Mouse (Mus musculus): ENCODE measurements around the gene Serpina1f.

DNA sequence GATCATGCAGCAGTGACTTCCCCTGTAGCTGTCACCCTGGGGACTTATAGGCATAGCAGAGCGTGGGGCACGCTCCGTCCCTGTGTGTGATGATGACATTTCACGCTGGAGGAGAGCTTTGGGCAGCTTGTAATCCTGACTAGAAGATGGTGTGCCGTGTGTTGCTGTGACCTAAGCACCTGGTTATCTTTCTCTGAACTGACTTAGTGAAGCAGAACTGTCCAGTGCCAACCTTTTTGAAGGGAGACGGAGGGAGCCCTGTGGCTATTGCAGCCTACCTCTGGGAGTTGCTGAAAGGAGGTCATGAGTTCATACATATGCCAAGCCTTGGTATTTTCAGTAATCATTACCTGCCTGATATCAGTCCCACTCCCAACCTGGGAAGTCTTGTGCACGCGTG is at the start of gene Serpina1f:
- TF ChIP-seq CTCF (IDR thresholded peaks at IDR 0.05) (no peak), POLR2A (IDR thresholded peaks at IDR 0.05; ENCODE audit: insufficient read depth, low read depth, low read length) (no peak)
